Mouse (Mus musculus): Measurements from ENCODE around the gene Pde4b.

Gene Pde4b

GRCm38 (mm10) chr4:102297558-102297957 lies 210.2 kb downstream of the Pde4b start:
- no peak for DNase-seq

DNA sequence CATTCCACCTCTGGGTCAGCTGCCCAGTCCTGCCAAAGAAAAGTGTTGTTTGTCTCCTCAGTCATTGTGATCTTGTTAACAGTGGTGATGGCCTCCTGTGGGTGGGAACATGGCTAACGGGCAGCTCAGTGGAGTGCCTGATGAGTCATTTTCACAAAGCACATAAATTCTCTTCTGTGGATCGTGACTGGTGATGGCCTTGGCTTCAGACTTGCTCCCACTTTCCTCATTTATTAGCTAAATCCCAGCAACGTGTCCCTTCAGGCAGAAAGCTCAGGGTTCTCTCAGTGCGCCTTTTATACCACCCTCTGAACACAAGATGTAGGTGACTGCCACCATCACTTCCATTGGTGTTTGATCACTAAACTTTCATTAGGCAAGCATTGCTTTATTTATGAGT lies 215.2 kb downstream of the Pde4b start:
- no peak for DNase-seq

GRCm38 (mm10) chr4:102307661-102308297 lies 220.4 kb downstream of the Pde4b start:
- no peak for DNase-seq

DNA sequence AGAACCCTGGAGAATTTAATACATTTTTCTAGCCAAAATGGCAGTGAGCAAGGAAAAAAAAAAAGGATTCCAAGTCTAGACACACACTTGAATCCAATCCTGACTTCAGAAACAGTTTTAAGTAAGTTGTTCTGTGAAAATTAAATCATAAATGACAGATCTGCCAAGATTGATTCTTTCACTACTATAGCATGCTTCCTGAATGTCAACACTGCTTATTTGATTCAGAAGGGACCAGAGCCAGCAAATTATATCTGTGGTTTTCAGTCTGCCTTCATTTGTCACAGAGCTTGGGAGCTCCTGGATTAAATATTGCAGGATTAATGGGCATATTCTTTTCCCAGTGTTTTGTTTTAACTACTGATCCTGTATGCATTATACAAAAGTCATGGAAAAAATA lies 223.3 kb downstream of the Pde4b start:
- DNase-seq = no peak

DNA sequence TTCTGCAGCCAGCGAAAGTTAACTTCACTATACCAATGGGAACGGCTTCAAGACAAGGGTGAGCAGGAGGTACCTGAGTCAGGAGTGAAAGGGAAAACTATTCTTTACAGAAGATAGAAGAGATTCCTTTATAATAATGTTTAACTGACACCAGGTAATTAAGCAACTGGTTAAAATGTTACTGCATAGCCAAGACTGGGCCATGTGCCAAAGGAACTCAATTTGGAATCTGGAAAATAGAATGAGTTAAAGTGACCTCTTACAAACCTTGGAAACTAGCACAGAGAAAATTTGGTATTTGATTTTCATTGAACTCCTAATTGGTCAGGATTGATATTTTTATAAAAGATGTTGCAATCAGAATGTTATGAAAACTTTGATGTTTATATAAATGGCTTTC lies 228.7 kb downstream of the Pde4b start:
- DNase-seq = peak; percentile 55 to 87

- DNase-seq = no peak
Measured at GRCm38 (mm10) chr4:102316699-102317285, 229.4 kb downstream of the Pde4b start.

- DNase-seq = no peak
Measured at GRCm38 (mm10) chr4:102318596-102318995, 231.3 kb downstream of the Pde4b start.

- DNase-seq = no peak
Measured at GRCm38 (mm10) chr4:102321340-102321739, 234.0 kb downstream of the Pde4b start.

- peak; percentile 4 to 40 for DNase-seq
Measured at GRCm38 (mm10) chr4:102332386-102332785, 245.0 kb downstream of the Pde4b start.

DNA sequence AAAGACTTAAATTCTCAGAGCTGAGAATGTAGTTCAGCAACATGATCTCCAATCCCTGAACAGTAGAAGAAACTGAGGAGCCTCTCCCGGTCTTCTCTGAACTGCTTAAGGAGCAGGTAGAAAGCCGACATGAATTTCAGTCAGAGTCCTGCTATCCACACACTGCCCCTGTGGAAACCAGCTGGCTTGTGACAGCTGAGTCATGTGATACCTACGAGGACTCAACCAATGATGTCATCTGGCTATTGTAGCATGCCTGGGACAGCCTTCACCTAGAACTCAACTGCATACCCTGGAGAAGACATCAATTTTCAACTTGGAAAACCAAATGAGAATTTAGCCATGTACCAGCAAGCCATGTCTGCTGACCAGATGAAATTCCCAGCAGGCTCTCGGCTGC lies 245.5 kb downstream of the Pde4b start:
- no peak for DNase-seq

- DNase-seq = no peak
Measured at GRCm38 (mm10) chr4:102346911-102347492, 259.7 kb downstream of the Pde4b start.

- no peak for DNase-seq
Measured at GRCm38 (mm10) chr4:102351476-102352475, 264.4 kb downstream of the Pde4b start.

- no peak for DNase-seq
Measured at GRCm38 (mm10) chr4:102353641-102354403, 266.5 kb downstream of the Pde4b start.

- no peak for DNase-seq
Measured at GRCm38 (mm10) chr4:102368105-102368735, 280.9 kb downstream of the Pde4b start.

- DNase-seq = no peak
Measured at GRCm38 (mm10) chr4:102374614-102375013, 287.3 kb downstream of the Pde4b start.

DNA sequence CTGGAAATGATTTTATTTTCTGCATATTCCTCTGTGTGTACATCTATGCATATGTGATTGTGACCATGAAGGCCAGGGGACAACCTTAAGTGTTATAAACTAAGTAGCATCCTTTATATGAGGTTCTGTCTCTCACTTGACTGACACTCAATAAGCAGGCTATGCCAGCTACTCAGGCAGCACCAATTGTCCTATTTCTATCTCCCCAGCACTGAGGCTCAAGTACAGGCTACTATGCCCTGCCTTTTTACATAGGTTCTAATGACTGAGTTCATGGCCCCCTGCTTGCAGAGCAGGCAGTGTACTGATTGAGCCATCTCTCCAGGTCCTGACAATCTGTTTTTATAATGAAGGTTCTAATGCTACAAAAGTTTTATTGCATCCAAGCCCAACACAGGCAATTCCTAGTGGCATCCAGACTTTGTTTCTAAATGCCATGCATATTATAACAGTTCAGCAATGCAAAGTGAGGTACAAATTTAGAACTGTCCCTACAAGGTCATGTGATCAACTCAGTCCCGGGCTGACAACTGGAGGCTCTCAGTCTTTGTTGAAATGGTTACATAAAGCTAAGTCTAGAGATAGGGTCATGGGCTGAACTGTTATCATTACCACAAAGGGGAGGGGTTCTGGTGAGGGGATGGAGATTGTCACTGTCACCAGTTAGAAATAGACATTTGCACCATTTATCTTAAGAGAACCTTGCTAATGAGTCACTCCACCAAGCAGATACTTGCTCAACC lies 295.6 kb downstream of the Pde4b start:
- DNase-seq = no peak

DNA sequence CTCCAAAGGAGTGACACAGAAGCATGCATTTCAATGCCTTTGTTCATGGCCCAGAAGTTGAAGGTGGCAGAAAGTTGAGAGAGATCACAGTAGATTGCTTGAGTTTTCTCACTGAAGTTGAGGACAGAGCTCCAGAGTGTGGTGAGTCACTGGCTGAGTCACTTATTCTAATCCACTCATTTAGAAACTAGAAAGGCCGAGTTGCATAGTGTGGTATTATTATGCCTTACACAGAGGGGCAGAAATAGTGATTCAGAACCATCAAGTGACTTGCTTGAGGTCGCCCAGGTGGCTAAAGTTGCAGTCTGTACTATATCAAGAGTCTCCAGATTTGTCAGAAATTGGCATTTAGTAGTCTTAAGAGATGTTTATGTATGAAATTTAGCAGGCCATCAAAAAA lies 306.3 kb downstream of the Pde4b start:
- DNase-seq = no peak

DNA sequence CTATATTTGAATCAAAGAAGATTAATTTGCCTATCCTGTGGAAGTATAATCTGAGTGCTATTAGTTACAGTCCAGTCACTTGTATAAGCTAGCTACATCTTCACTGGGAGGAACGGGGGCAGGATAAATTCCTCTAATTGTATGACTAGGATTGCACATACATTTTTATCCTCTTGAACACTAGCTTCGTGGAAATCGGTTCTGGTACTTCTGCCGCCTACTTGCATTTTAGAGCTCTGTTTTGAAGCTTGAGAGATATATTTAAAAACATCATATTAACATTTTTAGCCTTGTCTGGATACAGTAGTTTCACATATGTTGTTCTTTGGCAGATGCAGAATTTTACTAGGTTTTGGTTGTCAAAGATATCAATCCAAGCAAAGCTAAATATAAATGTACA lies 310.0 kb downstream of the Pde4b start:
- no peak for DNase-seq

DNA sequence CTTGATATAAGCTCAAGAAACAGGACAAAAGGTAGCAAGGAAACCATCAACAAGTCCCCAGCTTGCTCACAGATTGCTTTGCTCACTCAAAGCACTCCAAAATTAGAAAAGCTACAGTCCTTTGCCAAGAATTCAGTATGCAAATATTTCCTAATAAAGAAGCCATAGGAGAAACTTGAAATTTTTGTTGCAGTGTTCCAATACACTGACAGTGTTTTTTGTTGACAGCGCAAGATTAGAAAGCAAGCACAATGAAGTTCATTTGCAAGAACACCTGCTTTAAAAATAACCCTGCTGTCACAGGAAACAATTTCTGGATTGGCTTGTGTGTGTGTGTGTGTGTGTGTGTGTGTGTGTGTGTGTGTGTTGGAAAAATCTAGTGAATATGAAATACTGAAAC lies 311.2 kb downstream of the Pde4b start:
- no peak for DNase-seq

GRCm38 (mm10) chr4:102406848-102407247 lies 319.5 kb downstream of the Pde4b start:
- DNase-seq = no peak

- no peak for DNase-seq
Measured at GRCm38 (mm10) chr4:102408132-102408531, 320.8 kb downstream of the Pde4b start.
